Mouse (Mus musculus) myocyte (in vitro differentiated cells): ENCODE measurements around the gene Lztr1.

Experiments
- CEBPB ChIP-seq: IDR thresholded peaks from 2 replicates; pipeline ENCODE4 v1.6.1; 2011; ENCODE audit warnings: mild to moderate bottlenecking, moderate library complexity; ENCODE audit not compliant: poor library complexity, insufficient read depth, severe bottlenecking
- E2F4 ChIP-seq: IDR thresholded peaks from one replicate; pipeline ENCODE4 v1.6.1; 2011; ENCODE audit warnings: mild to moderate bottlenecking, control low read depth, moderate library complexity; ENCODE audit not compliant: insufficient read depth
- MAX ChIP-seq: IDR thresholded peaks from one replicate; pipeline ENCODE4 v1.6.1; 2011; ENCODE audit warnings: low read depth, mild to moderate bottlenecking, control low read depth
- MYOD1 ChIP-seq, 3 experiments: IDR thresholded peaks; one replicate each; pipeline ENCODE4 v1.6.1; 2011; ENCODE audit warnings: control low read depth in 2 of 3, low read depth in 2 of 3, mild to moderate bottlenecking in 2 of 3, moderate library complexity in 1 of 3; ENCODE audit not compliant: insufficient read length in 2 of 3, control insufficient read depth in 1 of 3
- MYOG ChIP-seq, 3 experiments: IDR thresholded peaks; one replicate each; pipeline ENCODE4 v1.6.1; 2011; ENCODE audit warnings: control low read depth in 2 of 3, low read depth in 2 of 3, mild to moderate bottlenecking in 2 of 3; ENCODE audit not compliant: insufficient read length in 2 of 3, control insufficient read depth in 1 of 3, insufficient read depth in 1 of 3
- POLR2A ChIP-seq: IDR thresholded peaks from one replicate; pipeline ENCODE4 v1.6.1; 2011; ENCODE audit warnings: low read depth, mild to moderate bottlenecking, control low read depth, moderate library complexity; ENCODE audit not compliant: insufficient read length
- POLR2AphosphoS2 ChIP-seq: IDR thresholded peaks from one replicate; pipeline ENCODE4 v1.6.1; 2011; ENCODE audit warnings: low read depth, control low read depth; ENCODE audit not compliant: insufficient read length
- REST ChIP-seq: IDR thresholded peaks from one replicate; pipeline ENCODE4 v1.6.1; 2011; ENCODE audit warnings: mild to moderate bottlenecking, control low read depth, moderate library complexity; ENCODE audit not compliant: insufficient read depth, insufficient read length
- SRF ChIP-seq: IDR thresholded peaks from one replicate; pipeline ENCODE4 v1.6.1; 2011; ENCODE audit warnings: low read depth; ENCODE audit not compliant: control insufficient read depth, insufficient read length
- TCF12 ChIP-seq: IDR thresholded peaks from one replicate; pipeline ENCODE4 v1.6.1; 2011; ENCODE audit warnings: mild to moderate bottlenecking, control low read depth; ENCODE audit not compliant: poor library complexity, insufficient read depth, severe bottlenecking
- TCF3 ChIP-seq: IDR thresholded peaks from one replicate; pipeline ENCODE4 v1.6.1; 2011; ENCODE audit warnings: low read depth, control low read depth; ENCODE audit not compliant: insufficient read length
- USF1 ChIP-seq: IDR thresholded peaks from one replicate; pipeline ENCODE4 v1.6.1; 2011; ENCODE audit warnings: low read depth, mild to moderate bottlenecking, control low read depth, moderate library complexity

- TF ChIP-seq SRF (no peak), MAX (no peak), POLR2A (no peak), CEBPB (no peak), POLR2AphosphoS2 (no peak), USF1 (no peak), E2F4 (no peak), REST (no peak), MYOD1 (IDR thresholded peaks at IDR 0.05; ENCODE audit: control insufficient read depth in 1 of 3, insufficient read length in 2 of 3, low read depth in 2 of 3) (no peak), TCF12 (no peak), TCF3 (no peak), MYOG (IDR thresholded peaks at IDR 0.05; ENCODE audit: control insufficient read depth in 1 of 3, insufficient read depth in 1 of 3, insufficient read length in 2 of 3, low read depth in 2 of 3) (no peak)
These were observed 23.8 kb downstream of the Lztr1 start for GRCm38 (mm10) chr16:17532271-17532670.
